Mouse (Mus musculus): ENCODE data around the gene Rchy1. TPM values are rescaled to one million over a fixed set of nuclear protein-coding genes. Genes with fewer than 3 reads are reported as not detected.
A peak's percentile ranks its signal among the peaks of the same experiment; 100 is the strongest.

Rchy1 gene
- polyA plus RNA-seq, 1 experiment: not detected

- TF ChIP-seq POLR2A (IDR thresholded peaks at IDR 0.05; ENCODE audit: insufficient read depth, low read depth, low read length) (no peak), CTCF (IDR thresholded peaks at IDR 0.05; ENCODE audit: insufficient read depth, low read depth, low read length) (no peak)
- Histone ChIP-seq H3K4me1 (ENCODE audit: control insufficient read depth, insufficient read depth, low read length) (no peaks in the 10 kb centered on the region), H3K27ac (ENCODE audit: insufficient read depth, low read depth, low read length) (no peak overlapping the region), H3K4me3 (ENCODE audit: insufficient read depth, low read depth, low read length) (no peak overlapping the region)
- WGBS: 83% methylated on average over 3 of the region's 3 CpGs
Measured at GRCm38 (mm10) chr5:91972046-91972445, 9.2 kb upstream of the Rchy1 start.

- H3K4me1 ChIP-seq (ENCODE audit: control insufficient read depth, insufficient read depth, low read length): peaks cover 3% of the 10 kb centered on the region; the same call in 1 of the 2 replicates
- peak overlapping the region; percentile 91 for H3K4me3 ChIP-seq (ENCODE audit: insufficient read depth, low read depth, low read length)
- peak overlapping the region; percentile 92 for H3K27ac ChIP-seq (ENCODE audit: insufficient read depth, low read depth, low read length)
- under 1% methylated on average over 14 of the region's 14 CpGs for WGBS
- TF ChIP-seq POLR2A (IDR thresholded peaks at IDR 0.05; ENCODE audit: insufficient read depth, low read depth, low read length) (no peak), CTCF (IDR thresholded peaks at IDR 0.05; ENCODE audit: insufficient read depth, low read depth, low read length) (no peak)
Measured at GRCm38 (mm10) chr5:91962259-91962638, 619 bp downstream of the Rchy1 start.

- Histone ChIP-seq H3K4me3 (ENCODE audit: insufficient read depth, low read depth, low read length) (no peak overlapping the region), H3K4me1 (ENCODE audit: control insufficient read depth, insufficient read depth, low read length) (peaks cover 3% of the 10 kb centered on the region; the same call in 1 of the 2 replicates), H3K27ac (ENCODE audit: insufficient read depth, low read depth, low read length) (no peak overlapping the region)
- 86% methylated on average over 1 of the region's 1 CpGs for WGBS
- TF ChIP-seq CTCF (IDR thresholded peaks at IDR 0.05; ENCODE audit: insufficient read depth, low read depth, low read length): no peak
- TF ChIP-seq POLR2A (IDR thresholded peaks at IDR 0.05; ENCODE audit: insufficient read depth, low read depth, low read length): no peak
Measured at GRCm38 (mm10) chr5:91961370-91961769, 1.5 kb downstream of the Rchy1 start.

GRCm38 (mm10) chr5:91960606-91961254 is 2.1 kb downstream of the Rchy1 start:
- 33% methylated on average over 3 of the region's 3 CpGs for WGBS
- Histone ChIP-seq H3K4me1 (ENCODE audit: control insufficient read depth, insufficient read depth, low read length) (peaks cover 3% of the 10 kb centered on the region; the same call in 1 of the 2 replicates), H3K27ac (ENCODE audit: insufficient read depth, low read depth, low read length) (no peak overlapping the region), H3K4me3 (ENCODE audit: insufficient read depth, low read depth, low read length) (no peak overlapping the region)
- TF ChIP-seq POLR2A (IDR thresholded peaks at IDR 0.05; ENCODE audit: insufficient read depth, low read depth, low read length) (no peak), CTCF (IDR thresholded peaks at IDR 0.05; ENCODE audit: insufficient read depth, low read depth, low read length) (no peak)

GRCm38 (mm10) chr5:91959986-91960385 is 2.9 kb downstream of the Rchy1 start:
- Histone ChIP-seq H3K4me3 (ENCODE audit: insufficient read depth, low read depth, low read length) (no peak overlapping the region), H3K4me1 (ENCODE audit: control insufficient read depth, insufficient read depth, low read length) (peaks cover 3% of the 10 kb centered on the region; the same call in 1 of the 2 replicates), H3K27ac (ENCODE audit: insufficient read depth, low read depth, low read length) (no peak overlapping the region)
- WGBS: 78% methylated on average over 1 of the region's 1 CpGs
- TF ChIP-seq POLR2A (IDR thresholded peaks at IDR 0.05; ENCODE audit: insufficient read depth, low read depth, low read length) (no peak), CTCF (IDR thresholded peaks at IDR 0.05; ENCODE audit: insufficient read depth, low read depth, low read length) (no peak)

- no peak overlapping the region for H3K27ac ChIP-seq (ENCODE audit: insufficient read depth, low read depth, low read length)
- no peak overlapping the region for H3K4me3 ChIP-seq (ENCODE audit: insufficient read depth, low read depth, low read length)
- H3K4me1 ChIP-seq (ENCODE audit: control insufficient read depth, insufficient read depth, low read length): peaks cover 3% of the 10 kb centered on the region; the same call in 1 of the 2 replicates
- TF ChIP-seq POLR2A (IDR thresholded peaks at IDR 0.05; ENCODE audit: insufficient read depth, low read depth, low read length): no peak
- TF ChIP-seq CTCF (IDR thresholded peaks at IDR 0.05; ENCODE audit: insufficient read depth, low read depth, low read length): no peak
- 96% methylated on average over 1 of the region's 1 CpGs for WGBS
Measured at GRCm38 (mm10) chr5:91959096-91959495, 3.8 kb downstream of the Rchy1 start.

GRCm38 (mm10) chr5:91956991-91957760 is 5.7 kb downstream of the Rchy1 start:
- Histone ChIP-seq H3K4me1 (ENCODE audit: control insufficient read depth, insufficient read depth, low read length) (peaks cover 3% of the 10 kb centered on the region; the same call in 1 of the 2 replicates), H3K27ac (ENCODE audit: insufficient read depth, low read depth, low read length) (no peak overlapping the region), H3K4me3 (ENCODE audit: insufficient read depth, low read depth, low read length) (no peak overlapping the region)
- TF ChIP-seq CTCF (IDR thresholded peaks at IDR 0.05; ENCODE audit: insufficient read depth, low read depth, low read length) (no peak), POLR2A (IDR thresholded peaks at IDR 0.05; ENCODE audit: insufficient read depth, low read depth, low read length) (no peak)
- 95% methylated on average over 3 of the region's 3 CpGs for WGBS

- TF ChIP-seq POLR2A (IDR thresholded peaks at IDR 0.05; ENCODE audit: insufficient read depth, low read depth, low read length) (no peak), CTCF (IDR thresholded peaks at IDR 0.05; ENCODE audit: insufficient read depth, low read depth, low read length) (no peak)
- Histone ChIP-seq H3K27ac (ENCODE audit: insufficient read depth, low read depth, low read length) (no peak overlapping the region), H3K4me1 (ENCODE audit: control insufficient read depth, insufficient read depth, low read length) (no peaks in the 10 kb centered on the region), H3K4me3 (ENCODE audit: insufficient read depth, low read depth, low read length) (no peak overlapping the region)
Measured at GRCm38 (mm10) chr5:91951404-91951803, 11.5 kb downstream of the Rchy1 start.

GRCm38 (mm10) chr5:91949441-91949840 is 13.4 kb downstream of the Rchy1 start:
- TF ChIP-seq CTCF (IDR thresholded peaks at IDR 0.05; ENCODE audit: insufficient read depth, low read depth, low read length) (no peak), POLR2A (IDR thresholded peaks at IDR 0.05; ENCODE audit: insufficient read depth, low read depth, low read length) (no peak)
- no peak overlapping the region for H3K27ac ChIP-seq (ENCODE audit: insufficient read depth, low read depth, low read length)
- no peak overlapping the region for H3K4me3 ChIP-seq (ENCODE audit: insufficient read depth, low read depth, low read length)
- no peaks in the 10 kb centered on the region for H3K4me1 ChIP-seq (ENCODE audit: control insufficient read depth, insufficient read depth, low read length)
- WGBS: 95% methylated on average over 7 of the region's 7 CpGs
